Comparison of ENCODE assay signal across 21 mouse cellular contexts in genomic region chr9:75563622-75564021, GRCm38 (mm10). TPM values are rescaled to one million over a fixed set of nuclear protein-coding genes. Genes with fewer than 3 reads are reported as not detected.
A peak's percentile ranks its signal among the peaks of the same experiment; 100 is the strongest.
DNase-seq lines count a peak whose midpoint lies in the region; ATAC-seq and TF ChIP-seq lines count a peak whose summit lies in the region.
"Had no signal": no experiment of that assay in that cellular context is flagged by ENCODE, and none has a peak within 500 bp of the region (broad histone marks: within the 10 kb centered on the region; RNA-seq: fewer than 3 reads in every experiment).

No protein-coding gene starts in this region.

- peak; percentile 19 for DNase-seq in G1E (ENCODE audit: low spot score)
- peak; percentile 68 for DNase-seq in MN1 (ENCODE audit: low spot score)
- no peak for DNase-seq in layer of hippocampus, postnatal 14 days (ENCODE audit: low spot score in 2 of 2)
- no peak for DNase-seq in forebrain, postnatal 0 days
- no peak for DNase-seq in lung, postnatal 25 days (ENCODE audit: low spot score)
- DNase-seq: adrenal gland, postnatal 25 days; cerebellum, adult 11 months; cerebellum, adult 9-11 months; heart, postnatal 10 days; kidney, adult 18-20 months; kidney, postnatal 4 days; layer of hippocampus, adult 9-11 months; left cerebral cortex, postnatal 4 days; midbrain, embryonic 14.5 days had no signal

- H3K4me2 ChIP-seq in liver, embryonic 12.5 days = peak overlapping the region; percentile 47
- no peak overlapping the region for H3K4me2 ChIP-seq in forebrain, postnatal 0 days (ENCODE audit: low read depth)
- H3K4me2 ChIP-seq: embryonic facial prominence, embryonic 15.5 days; forebrain, embryonic 12.5 days; heart, embryonic 11.5 days; limb, embryonic 15.5 days had no signal

- no peak overlapping the region for H3K9ac ChIP-seq in liver, embryonic 12.5 days
- no peak overlapping the region for H3K9ac ChIP-seq in forebrain, postnatal 0 days
- H3K9ac ChIP-seq: embryonic facial prominence, embryonic 15.5 days; forebrain, embryonic 12.5 days; limb, embryonic 15.5 days had no signal

- H3K36me3 ChIP-seq in G1E (replicated peaks) = no peaks in the 10 kb centered on the region
- H3K36me3 ChIP-seq in liver, embryonic 12.5 days = no peaks in the 10 kb centered on the region
- H3K36me3 ChIP-seq in forebrain, postnatal 0 days (ENCODE audit: insufficient read depth) = no peaks in the 10 kb centered on the region
- H3K36me3 ChIP-seq: embryonic facial prominence, embryonic 15.5 days; forebrain, embryonic 12.5 days; limb, embryonic 15.5 days had no signal

- H3K4me1 ChIP-seq in G1E (ENCODE audit: insufficient read depth, low read depth, low read length) = peaks cover 34% of the 10 kb centered on the region
- peaks cover 22% of the 10 kb centered on the region for H3K4me1 ChIP-seq in liver, embryonic 12.5 days
- no peaks in the 10 kb centered on the region; the same call in 1 of the 2 replicates for H3K4me1 ChIP-seq in forebrain, postnatal 0 days (ENCODE audit: insufficient read depth)
- H3K4me1 ChIP-seq: embryonic facial prominence, embryonic 15.5 days had no signal

- H3K4me3 ChIP-seq in G1E (ENCODE audit: low read depth, low read length) = no peak overlapping the region; the same call in 1 of the 2 replicates
- no peak overlapping the region for H3K4me3 ChIP-seq in liver, embryonic 12.5 days
- no peak overlapping the region for H3K4me3 ChIP-seq in forebrain, postnatal 0 days (ENCODE audit: low read depth, low read length)
- H3K4me3 ChIP-seq: embryonic facial prominence, embryonic 15.5 days; forebrain, embryonic 12.5 days; limb, embryonic 15.5 days had no signal

- WGBS in liver, embryonic 12.5 days (ENCODE audit: insufficient replicate concordance) = 20% methylated on average over 6 of the region's 6 CpGs
- 94% methylated on average over 6 of the region's 6 CpGs for WGBS in forebrain, postnatal 0 days

- no peak overlapping the region for H3K27ac ChIP-seq in liver, embryonic 12.5 days
- no peak overlapping the region for H3K27ac ChIP-seq in forebrain, postnatal 0 days (ENCODE audit: low read depth, low read length)
- H3K27ac ChIP-seq: embryonic facial prominence, embryonic 15.5 days; forebrain, embryonic 12.5 days; limb, embryonic 15.5 days had no signal

- no peaks in the 10 kb centered on the region for H3K9me3 ChIP-seq in G1E (replicated peaks)
- no peaks in the 10 kb centered on the region for H3K9me3 ChIP-seq in liver, embryonic 12.5 days (replicated peaks)
- no peaks in the 10 kb centered on the region for H3K9me3 ChIP-seq in forebrain, postnatal 0 days (ENCODE audit: low read length)
- H3K9me3 ChIP-seq: embryonic facial prominence, embryonic 15.5 days; forebrain, embryonic 12.5 days; limb, embryonic 15.5 days had no signal

- ATAC-seq in G1E (ENCODE audit: extremely low read depth, insufficient number of reproducible peaks, low FRiP score, poor library complexity, severe bottlenecking) = peak; percentile 72
- ATAC-seq in liver, embryonic 12.5 days = peak; percentile 53; the same call in 1 of the 2 replicates
- ATAC-seq in megakaryocyte progenitor cell, adult 5-6 weeks (replicated peaks; ENCODE audit: poor library complexity) = peak; percentile 45
- no peak for ATAC-seq in forebrain, postnatal 0 days

- H3K27me3 ChIP-seq in G1E (ENCODE audit: insufficient read depth, low read length) = peaks cover 10% of the 10 kb centered on the region
- no peaks in the 10 kb centered on the region for H3K27me3 ChIP-seq in liver, embryonic 12.5 days (replicated peaks)
- no peaks in the 10 kb centered on the region for H3K27me3 ChIP-seq in forebrain, postnatal 0 days (ENCODE audit: insufficient read depth, low read length)
- H3K27me3 ChIP-seq: embryonic facial prominence, embryonic 15.5 days; limb, embryonic 15.5 days had no signal

- no peak for TF ChIP-seq CTCF in G1E (IDR thresholded peaks at IDR 0.05; ENCODE audit: low read depth, low read length)
- no peak; the same call in 1 of the 2 replicates for TF ChIP-seq CTCF in forebrain, postnatal 0 days (IDR thresholded peaks at IDR 0.05; ENCODE audit: low read depth)

RNA-seq across cellular contexts. Expression of gene Tmod3, which starts 4.2 kb away (rescaled TPM):
- total RNA-seq in G1E (2014; fragmentation: Nextera tagmentation) (115 and 123 TPM in 2 replicates), G1E (2017) (118 and 136 TPM in 2 replicates)
- polyA plus RNA-seq in G1E (2012) = 10.9 and 11.3 TPM in 2 replicates
- 37.6 and 39.0 TPM in 2 replicates for polyA plus RNA-seq in liver, embryonic 12.5 days (2016; fragmentation: Nextera tagmentation; extraction: Ambion mirVana)
- 55.9 and 61.1 TPM in 2 replicates for total RNA-seq in megakaryocyte progenitor cell, adult 5-6 weeks (2015)
- total RNA-seq in megakaryocyte progenitor cell, adult 5-6 weeks (2017) = 58.7 and 61.6 TPM in 2 replicates
- total RNA-seq in layer of hippocampus, postnatal 14 days (2021) = 10 to 100 TPM; 51.5 to 61.4 TPM
- 50.3 and 55.1 TPM in 2 replicates for total RNA-seq in forebrain, postnatal 0 days (2014; rRNA removed)
- 74.0 and 78.6 TPM in 2 replicates for polyA plus RNA-seq in forebrain, postnatal 0 days (2015; fragmentation: Nextera tagmentation; extraction: Ambion mirVana)

RNA-seq across cellular contexts. Expression of gene Tmod2, which starts 47.5 kb away (rescaled TPM):
- total RNA-seq in G1E (2014; fragmentation: Nextera tagmentation) (not detected in 2 replicates), G1E (2017) (0.17 and 0.38 TPM in 2 replicates)
- not detected in 2 replicates for polyA plus RNA-seq in G1E (2012)
- 0.69 and 1.0 TPM in 2 replicates for polyA plus RNA-seq in liver, embryonic 12.5 days (2016; fragmentation: Nextera tagmentation; extraction: Ambion mirVana)
- total RNA-seq in megakaryocyte progenitor cell, adult 5-6 weeks (2015) = 0.02 TPM in 1 of 2 replicates, not detected in the other
- total RNA-seq in megakaryocyte progenitor cell, adult 5-6 weeks (2017) = 0.10 TPM in 1 of 2 replicates, not detected in the other
- total RNA-seq in layer of hippocampus, postnatal 14 days (2021) = 100 to 1,000 TPM; 420 to 434 TPM
- total RNA-seq in forebrain, postnatal 0 days (2014; rRNA removed) = 164 and 185 TPM in 2 replicates
- polyA plus RNA-seq in forebrain, postnatal 0 days (2015; fragmentation: Nextera tagmentation; extraction: Ambion mirVana) = 224 and 406 TPM in 2 replicates
- total RNA-seq: common myeloid progenitor, adult 5-6 weeks had no signal

Comparison
In these comparisons a context has a peak if more than half of its experiments do, and no peak if none do; other contexts are left out.
1. DNase-seq: peak in G1E (single experiment) and MN1 (single experiment); none in layer of hippocampus, postnatal 14 days (0 of 2), forebrain, postnatal 0 days (single experiment) and lung, postnatal 25 days (single experiment).
2. RNA of gene Tmod2, which starts 47.5 kb away (total RNA-seq): 420 to 434 TPM in layer of hippocampus, postnatal 14 days and 164 to 185 TPM in forebrain, postnatal 0 days; 0.17 to 0.38 TPM in G1E and 0.02 to 0.10 TPM in megakaryocyte progenitor cell, adult 5-6 weeks; every median in the first group is over 100 times any median in the second.